Mouse (Mus musculus) cortical plate, adult 2 months (tissue): ENCODE data around the gene Dennd1c.

ENCODE experiments used
- CTCF ChIP-seq: fragments of 200-500 bp; IDR thresholded peaks from 2 replicates; pipeline ENCODE4 v1.5.1; 2011; ENCODE audit warnings: mild to moderate bottlenecking, control low read depth, low read length; ENCODE audit not compliant: insufficient read depth; ENCODE audit errors: extremely low read depth
- POLR2A ChIP-seq: fragments of 200-500 bp; IDR thresholded peaks from 2 replicates; pipeline ENCODE4 v1.6.1; 2011; ENCODE audit warnings: mild to moderate bottlenecking, low read length, control low read depth; ENCODE audit not compliant: insufficient read depth; ENCODE audit errors: extremely low read depth

GRCm38 (mm10) chr17:57038978-57039377 lies 39.3 kb downstream of the Dennd1c start:
- TF ChIP-seq CTCF (no peak), POLR2A (no peak)
